Mouse (Mus musculus) liver, adult (tissue): ENCODE measurements at regions not wholly inside any gene's neighbourhood (a gene's known extent, or its start where the extent isn't known, plus 50 kb on each side); places are given as distances from the start of the nearest gene placed in this dataset.

ENCODE experiments used
- GATA4 ChIP-seq: IDR thresholded peaks from 2 replicates; pipeline ENCODE4 v1.6.1; 2014; ENCODE audit warnings: mild to moderate bottlenecking, low read length; ENCODE audit not compliant: insufficient replicate concordance

GRCm38 (mm10) chr1:186263955-186264354 is 146.8 kb upstream of the Lyplal1 start:
- no peak for TF ChIP-seq GATA4

GRCm38 (mm10) chr1:186263196-186263595 is 146.1 kb upstream of the Lyplal1 start:
- TF ChIP-seq GATA4, result no peak

- TF ChIP-seq GATA4, result no peak
Observed at GRCm38 (mm10) chr1:186262040-186262439, 144.9 kb upstream of the Lyplal1 start.

- no peak for TF ChIP-seq GATA4
Observed at GRCm38 (mm10) chr1:186261326-186261833, 144.3 kb upstream of the Lyplal1 start.

- TF ChIP-seq GATA4, result no peak
Observed at GRCm38 (mm10) chr1:186257611-186258010, 140.5 kb upstream of the Lyplal1 start.

- no peak for TF ChIP-seq GATA4
Observed at GRCm38 (mm10) chr1:186255476-186256080, 138.5 kb upstream of the Lyplal1 start.

- no peak for TF ChIP-seq GATA4
Observed at GRCm38 (mm10) chr1:186254500-186254899, 137.4 kb upstream of the Lyplal1 start.

- TF ChIP-seq GATA4, result no peak
Observed at GRCm38 (mm10) chr1:186252551-186252950, 135.4 kb upstream of the Lyplal1 start.

GRCm38 (mm10) chr1:186250316-186250715 is 133.2 kb upstream of the Lyplal1 start:
- no peak for TF ChIP-seq GATA4

GRCm38 (mm10) chr1:186249214-186249613 is 132.1 kb upstream of the Lyplal1 start:
- TF ChIP-seq GATA4, result no peak

- TF ChIP-seq GATA4, result no peak
Observed at GRCm38 (mm10) chr1:186245723-186246440, 128.8 kb upstream of the Lyplal1 start.

- TF ChIP-seq GATA4, result no peak
Observed at GRCm38 (mm10) chr1:186241112-186241511, 124.0 kb upstream of the Lyplal1 start.

GRCm38 (mm10) chr1:186237556-186237955 is 120.4 kb upstream of the Lyplal1 start:
- TF ChIP-seq GATA4, result no peak

GRCm38 (mm10) chr1:186236267-186237020 is 119.3 kb upstream of the Lyplal1 start:
- no peak for TF ChIP-seq GATA4

GRCm38 (mm10) chr1:186234536-186234935 is 117.4 kb upstream of the Lyplal1 start:
- TF ChIP-seq GATA4, result no peak

- TF ChIP-seq GATA4, result no peak
Observed at GRCm38 (mm10) chr1:186230476-186230875, 113.4 kb upstream of the Lyplal1 start.

- no peak for TF ChIP-seq GATA4
Observed at GRCm38 (mm10) chr1:186229856-186230255, 112.7 kb upstream of the Lyplal1 start.
